Mouse (Mus musculus) neural tube, embryonic 15.5 days (tissue): ENCODE measurements at regions not wholly inside any gene's neighbourhood (a gene's known extent, or its start where the extent isn't known, plus 50 kb on each side); places are given as distances from the start of the nearest gene placed in this dataset.
"Not testable (repeated sequence)": the region's sequence is repeated elsewhere in the genome, so short reads cannot be mapped to it uniquely, and the experiment has no call there.

Source experiments
- ATAC-seq: fragments of 200-750 bp; cut with Nextera tagmentation; 2 replicates; pipeline ENCODE4 v1.8.0; 2017; ENCODE audit warnings: mild to moderate bottlenecking, moderate TSS enrichment, moderate library complexity; ENCODE audit not compliant: low FRiP score
- H3K27ac ChIP-seq: fragments of 300-500 bp; sonication (generic); replicated peaks from 2 replicates; pipeline ENCODE4 v1.5.1; 2015; ENCODE audit warnings: mild to moderate bottlenecking, inconsistent platforms
- H3K27me3 ChIP-seq: fragments of 300-500 bp; sonication (generic); replicated peaks from 2 replicates; pipeline ENCODE4 v1.6.1; 2015; ENCODE audit warnings: inconsistent platforms
- H3K36me3 ChIP-seq: fragments of 300-500 bp; sonication (generic); 2 replicates; pipeline ENCODE4 v1.6.1; 2015; ENCODE audit warnings: inconsistent platforms
- H3K4me1 ChIP-seq: fragments of 300-500 bp; sonication (generic); 2 replicates; pipeline ENCODE4 v1.6.1; 2015; ENCODE audit warnings: inconsistent platforms
- H3K4me2 ChIP-seq: fragments of 300-500 bp; sonication (generic); 2 replicates; pipeline ENCODE4 v1.6.1; 2015; ENCODE audit warnings: inconsistent platforms, mild to moderate bottlenecking, moderate library complexity
- H3K4me3 ChIP-seq: fragments of 300-500 bp; sonication (generic); replicated peaks from 2 replicates; pipeline ENCODE4 v1.5.1; 2015; ENCODE audit warnings: mild to moderate bottlenecking, inconsistent platforms
- H3K9ac ChIP-seq: fragments of 300-500 bp; sonication (generic); replicated peaks from 2 replicates; pipeline ENCODE4 v1.6.1; 2015; ENCODE audit warnings: mild to moderate bottlenecking, inconsistent platforms
- H3K9me3 ChIP-seq: fragments of 300-500 bp; sonication (generic); replicated peaks from 2 replicates; pipeline ENCODE4 v1.6.1; 2016; ENCODE audit warnings: inconsistent platforms
- WGBS: fragments of 180-500 bp; shearing (Covaris S2); methylation state at CpG from one replicate; pipeline ENCODE4 v1.1.7; 2015; ENCODE audit warnings: mixed read lengths; 5-methylcytosine and 5-hydroxymethylcytosine counted together

- H3K4me1 ChIP-seq: peaks cover 37% of the 10 kb centered on the region
- H3K27me3 ChIP-seq: no peaks in the 10 kb centered on the region; the same call in 1 of the 2 replicates
- no peak overlapping the region for H3K9ac ChIP-seq
- H3K36me3 ChIP-seq: no peaks in the 10 kb centered on the region
- ATAC-seq: peak; percentile 67; the same call in 1 of the 2 replicates
- H3K4me2 ChIP-seq: no peak overlapping the region; the same call in 1 of the 2 replicates
- H3K27ac ChIP-seq: peak overlapping the region; percentile 80
- no peaks in the 10 kb centered on the region for H3K9me3 ChIP-seq
- H3K4me3 ChIP-seq: no peak overlapping the region
- WGBS: 34% methylated on average over 12 of the region's 12 CpGs
These were observed 107.2 kb upstream of the Shb start for GRCm38 (mm10) chr4:45639397-45640034.

- Histone ChIP-seq H3K4me3 (no peak overlapping the region), H3K9me3 (no peaks in the 10 kb centered on the region), H3K9ac (no peak overlapping the region), H3K27me3 (no peaks in the 10 kb centered on the region; the same call in 1 of the 2 replicates), H3K4me1 (peaks cover 37% of the 10 kb centered on the region), H3K4me2 (no peak overlapping the region), H3K36me3 (no peaks in the 10 kb centered on the region), H3K27ac (peak overlapping the region; percentile 80)
- ATAC-seq: no peak
- 47% methylated on average over 8 of the region's 8 CpGs for WGBS
These were observed 106.1 kb upstream of the Shb start for GRCm38 (mm10) chr4:45638411-45638810.

- H3K36me3 ChIP-seq: no peaks in the 10 kb centered on the region
- H3K4me3 ChIP-seq: no peak overlapping the region
- H3K9me3 ChIP-seq: no peaks in the 10 kb centered on the region
- no peak overlapping the region for H3K9ac ChIP-seq
- H3K27me3 ChIP-seq: peaks cover 6% of the 10 kb centered on the region; the same call in 1 of the 2 replicates
- H3K27ac ChIP-seq: no peak overlapping the region
- peaks cover 15% of the 10 kb centered on the region; the same call in 1 of the 2 replicates for H3K4me1 ChIP-seq
- ATAC-seq: no peak
- H3K4me2 ChIP-seq: no peak overlapping the region
- 21% methylated on average over 7 of the region's 7 CpGs for WGBS
These were observed 99.2 kb upstream of the Shb start for GRCm38 (mm10) chr4:45631276-45632045.

DNA sequence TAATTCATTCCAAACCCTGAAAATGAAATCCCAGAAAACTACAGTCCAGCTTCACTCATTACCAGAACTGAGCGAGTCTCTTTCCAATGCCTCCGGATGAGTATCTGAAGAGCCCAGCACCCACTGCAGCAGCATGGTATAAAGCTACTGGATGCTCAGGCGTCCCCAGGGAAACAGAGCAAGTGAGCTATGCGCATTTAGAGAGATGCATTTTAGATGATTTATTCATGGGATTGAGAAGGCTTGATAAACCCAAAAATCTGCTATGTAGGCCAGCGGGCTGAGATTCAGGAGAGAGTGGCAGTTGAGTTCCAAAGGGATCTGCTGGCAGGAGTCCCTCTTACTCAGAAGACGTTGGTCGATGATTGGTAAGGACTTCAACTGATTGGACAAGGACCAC is 93.4 kb upstream of the Shb start:
- WGBS: 90% methylated on average over 7 of the region's 7 CpGs
- no peak overlapping the region for H3K4me2 ChIP-seq
- no peak overlapping the region for H3K9ac ChIP-seq
- peaks cover 3% of the 10 kb centered on the region; the same call in 1 of the 2 replicates for H3K4me1 ChIP-seq
- no peaks in the 10 kb centered on the region for H3K36me3 ChIP-seq
- ATAC-seq: no peak
- H3K4me3 ChIP-seq: no peak overlapping the region
- no peak overlapping the region for H3K27ac ChIP-seq
- no peaks in the 10 kb centered on the region for H3K9me3 ChIP-seq
- H3K27me3 ChIP-seq: peaks cover 6% of the 10 kb centered on the region; the same call in 1 of the 2 replicates

GRCm38 (mm10) chr4:45622017-45622416 is 89.7 kb upstream of the Shb start:
- no peak for ATAC-seq
- Histone ChIP-seq H3K4me3 (no peak overlapping the region), H3K9ac (no peak overlapping the region), H3K27me3 (peaks cover 7% of the 10 kb centered on the region; the same call in 1 of the 2 replicates), H3K36me3 (no peaks in the 10 kb centered on the region), H3K4me2 (no peak overlapping the region), H3K4me1 (peaks cover 3% of the 10 kb centered on the region; the same call in 1 of the 2 replicates), H3K9me3 (0 out of 2 replicates have a peak, but pooled peaks cover 2% of the 10 kb centered on the region), H3K27ac (no peak overlapping the region)
- 93% methylated on average over 5 of the region's 5 CpGs for WGBS

DNA sequence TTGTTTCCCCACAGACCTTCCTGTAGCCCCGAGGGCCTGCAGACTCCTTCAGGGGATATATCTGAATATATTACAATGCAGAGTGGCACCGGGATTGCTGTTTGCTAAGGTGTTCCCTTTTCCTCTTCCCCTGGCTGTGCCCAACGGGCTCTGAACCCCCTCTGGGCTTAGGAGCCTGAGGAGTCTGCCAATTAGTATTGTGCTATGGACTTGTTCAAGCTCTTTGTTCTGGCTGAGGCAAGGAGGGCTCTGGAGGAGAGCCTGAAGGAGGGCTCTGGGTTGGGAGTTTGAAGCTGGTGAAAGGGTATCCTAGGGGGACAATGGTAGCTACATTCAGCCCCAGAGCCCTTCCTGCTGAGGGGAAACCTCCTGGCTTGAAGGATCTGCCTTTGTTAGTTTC is 84.9 kb upstream of the Shb start:
- no peak overlapping the region for H3K4me3 ChIP-seq
- 40% methylated on average over 3 of the region's 3 CpGs for WGBS
- no peak for ATAC-seq
- 0 out of 2 replicates have a peak, but pooled peaks cover 5% of the 10 kb centered on the region for H3K27me3 ChIP-seq
- H3K9ac ChIP-seq: no peak overlapping the region
- no peak overlapping the region for H3K27ac ChIP-seq
- H3K4me1 ChIP-seq: peaks cover 7% of the 10 kb centered on the region
- no peaks in the 10 kb centered on the region for H3K36me3 ChIP-seq
- 0 out of 2 replicates have a peak, but pooled peaks cover 2% of the 10 kb centered on the region for H3K9me3 ChIP-seq
- H3K4me2 ChIP-seq: no peak overlapping the region

- H3K4me1 ChIP-seq, ATAC-seq, H3K27ac ChIP-seq, H3K9ac ChIP-seq, H3K27me3 ChIP-seq, H3K4me3 ChIP-seq, H3K36me3 ChIP-seq, H3K4me2 ChIP-seq, H3K9me3 ChIP-seq: not testable (repeated sequence)
- 65% methylated on average over 3 of the region's 3 CpGs for WGBS
These were observed 81.2 kb upstream of the Shb start for GRCm38 (mm10) chr4:45613498-45613897.

DNA sequence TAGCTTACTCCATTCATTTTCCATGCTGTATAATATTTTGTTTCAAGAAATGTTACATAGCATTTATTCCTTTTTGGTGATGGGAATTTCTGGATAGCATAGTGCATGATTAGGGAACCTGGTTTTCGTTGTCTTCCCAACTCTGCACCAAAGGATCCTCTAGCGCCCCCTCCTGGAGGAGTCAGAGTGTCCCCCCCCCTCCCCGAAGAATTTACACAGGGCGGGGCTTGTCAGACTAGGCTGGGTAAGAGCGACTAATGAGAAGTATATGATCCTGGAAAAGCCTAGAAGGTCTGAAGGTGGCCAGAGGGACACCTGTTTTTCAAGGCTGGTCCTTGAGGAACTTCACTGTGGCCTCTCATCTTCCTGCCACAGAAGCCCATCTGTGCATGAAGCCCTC is 79.9 kb upstream of the Shb start:
- Histone ChIP-seq H3K36me3 (no peaks in the 10 kb centered on the region), H3K9ac (no peak overlapping the region), H3K9me3 (no peaks in the 10 kb centered on the region), H3K4me2 (no peak overlapping the region), H3K4me1 (peaks cover 5% of the 10 kb centered on the region), H3K27me3 (no peaks in the 10 kb centered on the region), H3K4me3 (no peak overlapping the region), H3K27ac (no peak overlapping the region)
- ATAC-seq: no peak
- WGBS: 47% methylated on average over 5 of the region's 5 CpGs

GRCm38 (mm10) chr4:45610937-45611336 is 78.7 kb upstream of the Shb start:
- Histone ChIP-seq H3K4me2 (no peak overlapping the region), H3K36me3 (no peaks in the 10 kb centered on the region), H3K4me3 (no peak overlapping the region), H3K27me3 (no peaks in the 10 kb centered on the region), H3K9ac (no peak overlapping the region), H3K9me3 (no peaks in the 10 kb centered on the region), H3K27ac (no peak overlapping the region), H3K4me1 (peaks cover 7% of the 10 kb centered on the region; the same call in 1 of the 2 replicates)
- no peak for ATAC-seq
- 89% methylated on average over 5 of the region's 5 CpGs for WGBS

GRCm38 (mm10) chr4:45606578-45606977 is 74.3 kb upstream of the Shb start:
- no peak for ATAC-seq
- H3K9me3 ChIP-seq: no peaks in the 10 kb centered on the region
- peaks cover 4% of the 10 kb centered on the region; the same call in 1 of the 2 replicates for H3K4me1 ChIP-seq
- 56% methylated on average over 7 of the region's 7 CpGs for WGBS
- H3K36me3 ChIP-seq: no peaks in the 10 kb centered on the region
- no peak overlapping the region for H3K4me3 ChIP-seq
- H3K27me3 ChIP-seq: no peaks in the 10 kb centered on the region
- H3K9ac ChIP-seq: no peak overlapping the region
- no peak overlapping the region for H3K4me2 ChIP-seq
- no peak overlapping the region for H3K27ac ChIP-seq

DNA sequence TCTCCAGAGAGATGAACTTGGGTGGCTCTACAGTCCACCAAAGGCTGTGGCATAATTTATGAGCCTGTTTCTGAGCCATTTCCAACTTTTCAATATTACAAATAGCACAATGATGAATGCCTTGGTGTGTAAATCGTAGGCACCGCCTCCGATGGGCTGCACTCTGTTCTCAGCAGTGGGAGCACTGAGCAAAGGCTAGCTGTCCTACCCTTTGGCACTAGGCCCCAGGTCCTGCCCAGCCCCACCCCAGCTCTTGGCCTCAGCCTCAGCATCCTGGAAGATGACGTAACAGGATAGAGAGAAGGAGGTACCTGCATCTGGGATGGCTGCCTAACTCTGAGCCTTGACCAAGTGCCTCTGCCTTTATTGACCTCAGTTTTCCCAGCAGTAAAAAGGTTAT is 73.4 kb upstream of the Shb start:
- Histone ChIP-seq H3K27me3 (no peaks in the 10 kb centered on the region), H3K9ac (no peak overlapping the region), H3K4me2 (no peak overlapping the region), H3K9me3 (no peaks in the 10 kb centered on the region), H3K27ac (no peak overlapping the region), H3K4me1 (peaks cover 7% of the 10 kb centered on the region), H3K36me3 (no peaks in the 10 kb centered on the region), H3K4me3 (no peak overlapping the region)
- ATAC-seq: no peak
- WGBS: 70% methylated on average over 4 of the region's 4 CpGs

DNA sequence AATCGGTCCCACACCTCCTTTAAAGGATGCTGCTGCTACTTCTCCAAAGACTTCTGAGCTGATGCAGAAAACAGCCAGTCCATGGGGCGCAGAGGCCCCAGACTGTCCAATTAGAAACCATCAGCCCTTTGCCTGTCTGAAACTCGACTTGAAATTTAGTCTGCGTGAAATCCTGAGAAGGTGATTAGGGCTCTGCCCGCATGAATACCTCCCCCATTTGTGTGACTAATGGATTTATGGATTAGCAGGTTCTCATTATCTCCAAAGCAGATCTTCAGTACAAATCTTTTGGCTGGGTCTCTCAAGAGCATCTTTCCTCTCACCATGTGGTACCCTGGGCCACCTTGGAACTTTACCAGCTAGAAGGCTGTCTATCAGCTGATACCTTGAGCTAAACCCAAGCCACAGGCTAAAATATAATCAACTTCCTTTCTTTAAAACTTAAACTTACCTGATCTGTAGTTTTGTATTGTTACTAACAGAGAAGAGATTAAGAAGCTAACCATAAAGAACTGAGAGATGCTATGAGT is 72.1 kb upstream of the Shb start:
- Histone ChIP-seq H3K4me1 (peaks cover 10% of the 10 kb centered on the region), H3K36me3 (no peaks in the 10 kb centered on the region), H3K27me3 (no peaks in the 10 kb centered on the region), H3K27ac (no peak overlapping the region), H3K9me3 (no peaks in the 10 kb centered on the region), H3K9ac (no peak overlapping the region), H3K4me3 (no peak overlapping the region), H3K4me2 (no peak overlapping the region)
- no peak for ATAC-seq
- 71% methylated on average over 5 of the region's 5 CpGs for WGBS
